Mouse (Mus musculus): Measurements from ENCODE around the gene Zfp661. TPM values are rescaled to one million over a fixed set of nuclear protein-coding genes. Genes with fewer than 3 reads are reported as not detected.

Gene Zfp661
- polyA plus RNA-seq (2012; ENCODE audit: low replicate concordance): 0.35 and 0.43 TPM in 2 replicates

GRCm38 (mm10) chr2:127586694-127587513 is at the start of gene Zfp661, which contains the start of gene Mrps5:
Zfp661 (minus strand) TSS chr2:127587094.
Mrps5 (plus strand) TSS chr2:127587222.

GRCm38 (mm10) chr2:127541185-127541584 is 45.7 kb downstream of the Zfp661 start, which contains the start of gene Prom2:
Prom2 (minus strand) TSS chr2:127541467.

Other genes starting within 250 kb of the Zfp661 start
- gene Astl, start 248.5 kb downstream of the Zfp661 start, polyA plus RNA-seq (2012; ENCODE audit: low replicate concordance): 0.08 TPM in 1 of 2 replicates, not detected in the other
- gene Adra2b, start 223.9 kb downstream of the Zfp661 start, polyA plus RNA-seq (2012; ENCODE audit: low replicate concordance): not detected in 2 replicates
- 0.13 and 0.86 TPM in 2 replicates for gene Gpat2, start 161.9 kb downstream of the Zfp661 start, polyA plus RNA-seq (2012; ENCODE audit: low replicate concordance)
- gene Fahd2a, start 142.5 kb downstream of the Zfp661 start, polyA plus RNA-seq (2012; ENCODE audit: low replicate concordance): 19.0 and 33.9 TPM in 2 replicates
- gene Kcnip3, start 65.0 kb downstream of the Zfp661 start, polyA plus RNA-seq (2012; ENCODE audit: low replicate concordance): 1.2 and 1.7 TPM in 2 replicates
- gene Prom2, start 45.6 kb downstream of the Zfp661 start, polyA plus RNA-seq (2012; ENCODE audit: low replicate concordance): not detected in 2 replicates
- gene Mrps5, start 128 bp upstream of the Zfp661 start, polyA plus RNA-seq (2012; ENCODE audit: low replicate concordance): 58.9 and 78.2 TPM in 2 replicates
- gene Mal, start 69.6 kb upstream of the Zfp661 start, polyA plus RNA-seq (2012; ENCODE audit: low replicate concordance): 0.13 TPM in 1 of 2 replicates, not detected in the other
- gene Mall, start 142.8 kb upstream of the Zfp661 start, polyA plus RNA-seq (2012; ENCODE audit: low replicate concordance): 0.07 TPM in 1 of 2 replicates, not detected in the other
- 0.26 and 0.51 TPM in 2 replicates for gene Nphp1, start 201.8 kb upstream of the Zfp661 start, polyA plus RNA-seq (2012; ENCODE audit: low replicate concordance)
- gene Mtln, start 205.4 kb upstream of the Zfp661 start, polyA plus RNA-seq (2012; ENCODE audit: low replicate concordance): 66.1 and 67.2 TPM in 2 replicates
- 0.92 and 2.5 TPM in 2 replicates for gene Bub1, start 244.8 kb upstream of the Zfp661 start, polyA plus RNA-seq (2012; ENCODE audit: low replicate concordance)